Mouse (Mus musculus) lung, postnatal 0 days (tissue): ENCODE results near the gene Gm527.

Source experiments
- CTCF ChIP-seq: IDR thresholded peaks from 2 replicates; pipeline ENCODE4 v1.5.1; 2016; ENCODE audit warnings: antibody characterized with exemption, mild to moderate bottlenecking
- EP300 ChIP-seq: IDR thresholded peaks from 2 replicates; pipeline ENCODE4 v1.6.1; 2016; ENCODE audit warnings: antibody characterized with exemption, mild to moderate bottlenecking, control low read depth

GRCm38 (mm10) chr12:64965124-64966026 lies 47.7 kb downstream of the Gm527 start, which contains the start of the genes Klhl28 and Togaram1:
- TF ChIP-seq CTCF (no peak), EP300 (no peak)
